Mouse (Mus musculus) neural tube, embryonic 14.5 days (tissue): ENCODE measurements around the gene Glb1l. TPM values are rescaled to one million over a fixed set of nuclear protein-coding genes. Genes with fewer than 3 reads are reported as not detected.
A peak's percentile ranks its signal among the peaks of the same experiment; 100 is the strongest.

ENCODE experiments used
- ATAC-seq: fragments of 200-750 bp; cut with Nextera tagmentation; 2 replicates; pipeline ENCODE4 v1.8.0; 2017; ENCODE audit warnings: low read depth, mild to moderate bottlenecking, moderate TSS enrichment, moderate library complexity
- H3K27ac ChIP-seq: fragments of 300-500 bp; sonication (generic); 2 replicates; pipeline ENCODE4 v1.5.1; 2014; ENCODE audit warnings: low read depth, mild to moderate bottlenecking, control low read depth, low read length, moderate library complexity, mixed read lengths
- H3K27me3 ChIP-seq: fragments of 300-500 bp; sonication (generic); 2 replicates; pipeline ENCODE4 v1.6.1; 2014; ENCODE audit warnings: low read length; ENCODE audit not compliant: control insufficient read depth, insufficient read depth
- H3K36me3 ChIP-seq: fragments of 300-500 bp; sonication (generic); 2 replicates; pipeline ENCODE4 v1.6.1; 2014; ENCODE audit warnings: low read length, mixed read lengths; ENCODE audit not compliant: control insufficient read depth, insufficient read depth
- H3K4me1 ChIP-seq: fragments of 300-500 bp; sonication (generic); 2 replicates; pipeline ENCODE4 v1.6.1; 2014; ENCODE audit warnings: low read length; ENCODE audit not compliant: control insufficient read depth, insufficient read depth
- H3K4me2 ChIP-seq: fragments of 300-500 bp; sonication (generic); 2 replicates; pipeline ENCODE4 v1.6.1; 2014; ENCODE audit warnings: mild to moderate bottlenecking, low read depth, low read length, control low read depth
- H3K4me3 ChIP-seq: fragments of 300-500 bp; sonication (generic); 2 replicates; pipeline ENCODE4 v1.5.1; 2014; ENCODE audit warnings: low read depth, low read length, control low read depth, mixed read lengths
- H3K9ac ChIP-seq: fragments of 300-500 bp; sonication (generic); replicated peaks from 2 replicates; pipeline ENCODE4 v1.6.1; 2014; ENCODE audit warnings: low read depth, mild to moderate bottlenecking, control low read depth, low read length, mixed read lengths
- H3K9me3 ChIP-seq: fragments of 300-500 bp; sonication (generic); 2 replicates; pipeline ENCODE4 v1.6.1; 2016; ENCODE audit warnings: low read length; ENCODE audit not compliant: control insufficient read depth
- WGBS: fragments of 180-500 bp; shearing (Covaris S2); extraction: QIAGEN DNeasy Blood & Tissue Kit; methylation state at CpG from one replicate; pipeline ENCODE4 v1.1.7; 2014; 5-methylcytosine and 5-hydroxymethylcytosine counted together
- polyA plus RNA-seq: library from polyadenylated mRNA; unstranded; fragments of >200 nt; fragmentation: Nextera tagmentation; extraction: Ambion mirVana; gene quantifications from 2 replicates; pipeline ENCODE4 v1.2.1, GENCODE M21; 2014

Gene Glb1l
- polyA plus RNA-seq, 1 experiment from 2014 or later, result 15.6 TPM

- H3K9me3 ChIP-seq, result no peaks in the 10 kb centered on the region
- no peak for ATAC-seq
- no peak overlapping the region for H3K9ac ChIP-seq
- 74% methylated on average over 2 of the region's 2 CpGs for WGBS
- no peak overlapping the region for H3K27ac ChIP-seq
- H3K4me1 ChIP-seq, result peaks cover 25% of the 10 kb centered on the region
- peaks cover 18% of the 10 kb centered on the region for H3K27me3 ChIP-seq
- no peak overlapping the region for H3K4me3 ChIP-seq
- no peak overlapping the region for H3K4me2 ChIP-seq
- H3K36me3 ChIP-seq, result peaks cover 18% of the 10 kb centered on the region
These were observed 3.8 kb upstream of the Glb1l start for GRCm38 (mm10) chr1:75214442-75214841.

- no peak overlapping the region for H3K27ac ChIP-seq
- no peak overlapping the region for H3K9ac ChIP-seq
- H3K9me3 ChIP-seq, result no peaks in the 10 kb centered on the region
- H3K27me3 ChIP-seq, result peaks cover 8% of the 10 kb centered on the region
- no peak for ATAC-seq
- peaks cover 18% of the 10 kb centered on the region for H3K36me3 ChIP-seq
- WGBS, result 90% methylated on average over 7 of the region's 7 CpGs
- no peak overlapping the region for H3K4me3 ChIP-seq
- H3K4me2 ChIP-seq, result no peak overlapping the region
- peaks cover 17% of the 10 kb centered on the region for H3K4me1 ChIP-seq
These were observed 2.5 kb upstream of the Glb1l start for GRCm38 (mm10) chr1:75213096-75213495.

GRCm38 (mm10) chr1:75212542-75212941 lies 1.9 kb upstream of the Glb1l start:
- no peak overlapping the region for H3K9ac ChIP-seq
- peaks cover 8% of the 10 kb centered on the region for H3K27me3 ChIP-seq
- H3K4me3 ChIP-seq, result no peak overlapping the region
- no peak overlapping the region for H3K27ac ChIP-seq
- no peak overlapping the region for H3K4me2 ChIP-seq
- peaks cover 17% of the 10 kb centered on the region; the same call in 1 of the 2 replicates for H3K4me1 ChIP-seq
- H3K36me3 ChIP-seq, result peaks cover 18% of the 10 kb centered on the region
- WGBS, result 81% methylated on average over 4 of the region's 4 CpGs
- no peak for ATAC-seq
- no peaks in the 10 kb centered on the region for H3K9me3 ChIP-seq

- Histone ChIP-seq H3K36me3 (peaks cover 18% of the 10 kb centered on the region), H3K4me3 (peak overlapping the region; percentile 94), H3K4me1 (peaks cover 17% of the 10 kb centered on the region; the same call in 1 of the 2 replicates), H3K27me3 (no peaks in the 10 kb centered on the region), H3K9me3 (no peaks in the 10 kb centered on the region), H3K27ac (no peak overlapping the region), H3K4me2 (peak overlapping the region; percentile 95), H3K9ac (peak overlapping the region; percentile 88)
- ATAC-seq, result peak; percentile 13; the same call in 1 of the 2 replicates
- WGBS, result 14% methylated on average over 17 of the region's 17 CpGs
These were observed 612 bp upstream of the Glb1l start for GRCm38 (mm10) chr1:75211141-75211708.

GRCm38 (mm10) chr1:75208967-75209678 lies 1.5 kb downstream of the Glb1l start:
- Histone ChIP-seq H3K4me3 (peak overlapping the region; percentile 20), H3K4me2 (peak overlapping the region; percentile 32), H3K27me3 (no peaks in the 10 kb centered on the region), H3K27ac (no peak overlapping the region), H3K4me1 (peaks cover 17% of the 10 kb centered on the region; the same call in 1 of the 2 replicates), H3K36me3 (peaks cover 8% of the 10 kb centered on the region), H3K9me3 (no peaks in the 10 kb centered on the region), H3K9ac (peak overlapping the region; percentile 25; the same call in 1 of the 2 replicates)
- 16% methylated on average over 34 of the region's 34 CpGs for WGBS
- ATAC-seq, result no peak

GRCm38 (mm10) chr1:75201236-75201635 lies 9.4 kb downstream of the Glb1l start:
- ATAC-seq, result no peak
- no peak overlapping the region for H3K9ac ChIP-seq
- H3K4me2 ChIP-seq, result no peak overlapping the region
- H3K9me3 ChIP-seq, result no peaks in the 10 kb centered on the region
- no peak overlapping the region for H3K4me3 ChIP-seq
- no peak overlapping the region for H3K27ac ChIP-seq
- 85% methylated on average over 1 of the region's 1 CpGs for WGBS
- H3K27me3 ChIP-seq, result no peaks in the 10 kb centered on the region
- peaks cover 26% of the 10 kb centered on the region; the same call in 1 of the 2 replicates for H3K36me3 ChIP-seq
- H3K4me1 ChIP-seq, result no peaks in the 10 kb centered on the region

GRCm38 (mm10) chr1:75192452-75192851 lies 18.2 kb downstream of the Glb1l start:
- H3K4me2 ChIP-seq, result peak overlapping the region; percentile 97
- H3K4me1 ChIP-seq, result peaks cover 15% of the 10 kb centered on the region; the same call in 1 of the 2 replicates
- 0 out of 2 replicates have a peak, but pooled peaks have one; percentile 7 for ATAC-seq
- peak overlapping the region; percentile 85 for H3K27ac ChIP-seq
- H3K4me3 ChIP-seq, result peak overlapping the region; percentile 82
- no peaks in the 10 kb centered on the region for H3K9me3 ChIP-seq
- H3K36me3 ChIP-seq, result peaks cover 4% of the 10 kb centered on the region; the same call in 1 of the 2 replicates
- no peaks in the 10 kb centered on the region; the same call in 1 of the 2 replicates for H3K27me3 ChIP-seq
- H3K9ac ChIP-seq, result peak overlapping the region; percentile 92
- WGBS, result 2% methylated on average over 19 of the region's 19 CpGs

- Histone ChIP-seq H3K9ac (peak within 1 kb of the TSS; percentile 92), H3K27ac (peak within 1 kb of the TSS; percentile 95), H3K9me3 (no peaks in the 10 kb centered on the region), H3K4me1 (peaks cover 15% of the 10 kb centered on the region; the same call in 1 of the 2 replicates), H3K4me3 (peak within 1 kb of the TSS; percentile 82), H3K36me3 (peaks cover 9% of the 10 kb centered on the region; the same call in 1 of the 2 replicates), H3K27me3 (no peaks in the 10 kb centered on the region; the same call in 1 of the 2 replicates), H3K4me2 (peak within 1 kb of the TSS; percentile 97)
- ATAC-seq, result peak; percentile 100
- WGBS, result under 1% methylated on average over 49 of the region's 56 CpGs
These were observed 18.8 kb downstream of the Glb1l start, which contains the start of the genes Ankzf1 and Atg9a for GRCm38 (mm10) chr1:75191622-75192402. Gene Ankzf1 (plus strand): TSS chr1:75192151. Gene Atg9a (minus strand): TSS chr1:75192196.
